Mouse (Mus musculus): ENCODE data around the gene Miga2. TPM values are rescaled to one million over a fixed set of nuclear protein-coding genes. Genes with fewer than 3 reads are reported as not detected.
A peak's percentile ranks its signal among the peaks of the same experiment; 100 is the strongest.

Miga2 gene
- total RNA-seq, 1 experiment from 2014 or later = 83.5 TPM

DNA sequence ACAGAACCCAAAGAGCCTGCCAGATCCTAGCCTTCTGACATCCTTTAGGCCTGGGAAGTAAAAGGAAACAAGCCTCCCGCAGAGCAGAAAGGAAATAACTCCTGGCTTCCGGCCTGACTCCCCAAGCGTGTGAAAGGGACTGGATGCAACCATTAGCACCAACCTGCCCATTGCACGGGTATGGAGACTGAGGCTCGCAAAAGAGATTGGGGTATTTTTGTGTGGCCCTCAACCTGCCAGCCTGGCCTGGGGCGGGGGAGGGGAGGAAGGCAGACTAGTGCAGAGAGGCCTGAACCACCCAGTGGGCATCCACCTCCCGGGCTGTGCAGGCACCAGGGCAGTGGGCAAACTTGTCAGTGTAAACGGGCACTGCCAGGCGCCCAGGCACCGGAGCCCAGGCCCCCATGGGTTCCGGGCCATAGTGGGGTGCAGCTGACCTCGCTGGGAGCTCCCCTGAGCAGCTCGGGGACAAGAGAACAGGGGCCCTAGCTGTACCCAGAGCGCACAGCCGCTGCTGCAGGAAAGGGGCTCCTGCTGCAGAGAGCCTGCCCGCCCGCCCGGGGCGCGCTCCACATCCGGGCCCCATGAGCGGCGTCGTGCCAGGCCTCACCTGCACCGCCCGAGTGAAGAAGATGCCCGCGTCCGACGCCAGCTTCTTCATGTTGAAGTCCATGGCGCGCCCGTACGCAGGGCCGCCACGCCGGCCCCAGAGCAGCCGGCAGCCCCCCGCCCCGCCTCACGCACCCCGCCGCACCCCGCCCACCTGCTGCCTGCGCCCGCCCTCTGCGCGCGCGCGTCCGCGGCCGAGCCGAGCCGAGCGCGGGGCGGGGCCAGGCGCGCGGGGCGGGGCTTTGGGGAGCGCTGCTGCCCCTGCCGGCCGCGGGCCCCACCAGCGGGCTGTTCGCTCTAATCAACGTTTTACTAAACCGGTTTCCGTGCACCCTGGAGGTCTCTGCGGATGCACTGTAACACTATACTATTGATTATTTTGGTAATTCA is 5.2 kb upstream of the Miga2 start, which contains the start of gene Sh3glb2:
Sh3glb2 (minus strand) TSS at position 805 of the 999 bp plus-strand sequence.
- peak; percentile 93 for DNase-seq

DNA sequence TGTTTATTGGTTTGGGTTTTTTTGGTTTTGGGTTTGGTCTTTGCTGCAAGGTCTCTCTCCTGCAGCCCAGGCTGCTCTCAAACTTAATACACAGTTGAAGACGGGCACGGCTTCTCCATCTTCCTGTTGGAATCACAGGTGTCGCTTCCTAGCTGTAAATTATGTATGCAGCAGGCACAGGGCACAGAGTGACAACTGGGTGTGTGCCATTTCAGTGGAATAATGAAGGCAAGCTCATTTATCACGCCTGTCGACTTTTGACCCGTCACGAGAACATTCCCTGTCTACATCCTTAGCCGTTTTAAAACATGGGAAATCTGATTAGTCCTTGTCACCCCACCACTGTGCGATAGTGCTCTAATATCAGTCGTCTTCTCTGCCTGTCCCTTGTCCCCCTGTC is 3.4 kb upstream of the Miga2 start:
- no peak for DNase-seq

DNA sequence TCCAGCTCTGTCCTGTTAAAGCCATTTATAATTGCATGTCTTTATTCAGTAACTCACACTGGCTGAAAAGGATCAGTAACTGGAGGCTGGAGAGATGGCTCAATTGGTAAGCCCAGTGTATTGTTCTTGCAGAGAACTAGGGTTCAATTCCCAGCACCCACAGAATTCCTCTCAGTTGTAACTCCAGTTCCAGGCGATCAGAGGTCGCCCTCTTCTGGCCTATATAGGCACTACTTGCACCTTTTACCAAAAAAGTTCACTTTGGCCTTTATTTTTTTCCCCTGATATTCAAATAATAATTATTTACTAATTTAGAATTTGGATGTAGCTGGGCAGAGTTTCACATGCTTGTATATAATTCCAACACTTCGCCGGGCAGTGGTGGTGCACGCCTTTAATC is 1.2 kb upstream of the Miga2 start:
- DNase-seq = no peak

DNA sequence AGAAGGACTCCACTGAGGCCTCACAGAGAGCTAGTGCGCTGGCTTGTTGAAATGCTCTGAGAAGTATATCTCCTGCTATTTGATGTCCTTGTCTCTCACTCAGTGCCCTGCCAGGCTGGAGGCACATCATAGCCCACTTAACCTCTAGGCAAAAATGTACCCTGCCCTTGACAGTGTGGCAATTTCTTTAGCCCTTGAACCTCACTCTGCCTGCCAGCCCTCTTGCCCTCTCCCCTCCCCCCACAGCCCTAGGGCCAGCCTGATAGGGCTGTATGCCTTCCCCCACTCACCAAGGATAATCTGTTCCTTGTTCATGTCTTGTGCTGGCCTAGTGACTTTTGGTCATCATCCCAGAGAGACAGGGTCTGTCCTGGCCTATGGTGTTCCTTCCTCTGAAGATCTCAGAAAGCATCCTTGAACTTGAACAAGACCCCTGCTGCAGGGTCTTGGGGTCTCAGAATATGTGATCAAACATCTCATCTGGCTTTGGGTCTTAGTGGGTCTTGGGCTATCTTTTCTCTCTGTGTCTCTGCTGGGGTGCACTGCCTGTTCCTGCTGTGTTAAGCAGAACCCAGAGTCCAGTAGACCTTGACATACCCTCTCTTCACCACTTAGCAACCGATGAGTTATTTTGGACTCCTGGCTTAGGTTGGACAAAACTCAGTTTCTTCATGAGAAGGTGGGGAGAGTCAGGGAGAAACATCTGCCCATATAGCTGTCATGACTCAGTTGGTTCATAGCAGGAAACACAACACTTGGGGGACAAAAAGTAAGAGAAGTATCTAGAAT is 1.4 kb downstream of the Miga2 start:
- no peak for DNase-seq

GRCm38 (mm10) chr2:30366203-30366602 is 2.2 kb downstream of the Miga2 start:
- no peak for DNase-seq

- no peak for DNase-seq
Observed at GRCm38 (mm10) chr2:30371544-30371943, 7.5 kb downstream of the Miga2 start.

- no peak for DNase-seq
Observed at GRCm38 (mm10) chr2:30372726-30373125, 8.7 kb downstream of the Miga2 start.

DNA sequence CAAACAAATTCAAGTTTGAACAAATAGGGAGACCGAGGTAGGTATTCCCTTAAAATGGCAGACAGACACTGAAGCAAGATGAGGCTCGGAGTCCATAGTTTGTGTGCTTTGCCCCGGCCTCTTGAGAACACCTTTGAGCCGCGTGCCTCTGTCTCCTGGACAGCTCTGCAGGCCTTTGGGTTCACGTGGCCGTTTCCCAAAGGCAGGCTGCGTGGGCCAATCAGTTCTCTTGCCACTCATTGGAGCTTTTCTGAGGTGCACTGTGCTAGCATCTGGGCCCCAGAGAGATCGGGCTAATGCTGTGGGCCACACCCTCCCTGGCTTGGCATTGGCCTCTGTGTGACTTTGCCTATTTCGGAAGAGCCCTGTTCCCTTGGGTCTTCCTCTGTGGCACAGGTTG is 11.9 kb downstream of the Miga2 start:
- DNase-seq = no peak

GRCm38 (mm10) chr2:30377721-30378120 is 13.7 kb downstream of the Miga2 start:
- DNase-seq = no peak

DNA sequence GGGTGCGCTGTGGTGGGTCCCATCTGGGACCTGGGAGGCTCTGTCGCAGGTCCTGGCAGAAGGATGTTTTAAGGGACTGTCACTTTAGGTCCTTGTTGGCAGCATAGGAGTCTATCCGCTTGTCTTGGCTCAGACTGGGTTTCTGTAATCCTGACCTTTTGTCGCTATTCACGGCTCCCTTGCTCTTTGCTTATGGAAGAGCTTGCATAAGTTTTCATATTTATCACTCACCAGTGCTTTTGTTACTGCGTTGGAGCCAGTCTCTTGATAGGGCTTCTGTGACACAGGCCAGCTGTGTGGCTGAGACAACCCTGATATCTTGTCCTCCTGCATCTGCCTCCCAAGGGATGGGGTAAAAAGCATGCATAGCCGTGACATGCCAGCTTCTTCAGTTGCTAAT is 15.3 kb downstream of the Miga2 start:
- DNase-seq = no peak

DNA sequence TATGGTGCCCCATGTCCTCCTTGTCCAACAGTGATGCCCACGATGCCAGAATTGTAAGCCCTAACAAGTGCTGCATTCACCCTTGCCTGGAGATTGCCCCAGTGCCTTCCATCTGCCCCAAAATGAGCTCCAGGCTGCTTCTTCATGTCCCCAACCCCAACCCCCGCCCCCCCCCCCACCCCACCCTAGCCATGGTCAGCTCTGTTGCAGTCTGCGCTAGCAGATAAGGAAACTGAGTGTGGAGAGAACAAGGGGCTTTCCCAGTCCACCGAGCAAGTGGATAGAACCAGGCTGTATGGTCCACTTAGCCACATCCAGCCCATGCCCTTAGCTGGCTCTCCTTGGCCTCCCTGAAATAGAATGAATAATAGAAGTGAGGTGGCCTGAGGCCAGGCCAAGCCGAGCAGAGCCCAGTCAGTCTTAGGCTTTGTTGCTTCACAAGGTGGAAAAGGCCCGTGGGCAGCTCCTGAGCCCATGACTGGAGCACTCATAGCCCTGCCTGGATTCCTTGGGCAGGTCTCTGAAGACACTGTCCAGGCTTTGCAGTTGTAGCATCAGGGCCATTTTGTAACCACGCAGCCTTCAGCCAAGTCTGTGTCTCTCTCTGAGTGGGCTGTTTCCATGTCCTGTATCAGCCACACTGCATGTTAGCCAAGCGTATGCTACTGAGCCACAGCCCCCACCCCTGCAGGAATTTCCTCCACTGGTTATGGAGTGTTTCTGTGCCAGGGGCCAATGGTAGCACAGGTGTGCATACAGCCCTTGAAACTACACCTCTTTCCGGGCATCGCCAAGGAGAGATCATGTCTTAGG is 16.7 kb downstream of the Miga2 start:
- no peak for DNase-seq

GRCm38 (mm10) chr2:30381377-30381725 is 17.3 kb downstream of the Miga2 start:
- DNase-seq = no peak

- DNase-seq = no peak
Observed at GRCm38 (mm10) chr2:30384814-30385213, 20.8 kb downstream of the Miga2 start.

- no peak for DNase-seq
Observed at GRCm38 (mm10) chr2:30385591-30385990, 21.6 kb downstream of the Miga2 start.

DNA sequence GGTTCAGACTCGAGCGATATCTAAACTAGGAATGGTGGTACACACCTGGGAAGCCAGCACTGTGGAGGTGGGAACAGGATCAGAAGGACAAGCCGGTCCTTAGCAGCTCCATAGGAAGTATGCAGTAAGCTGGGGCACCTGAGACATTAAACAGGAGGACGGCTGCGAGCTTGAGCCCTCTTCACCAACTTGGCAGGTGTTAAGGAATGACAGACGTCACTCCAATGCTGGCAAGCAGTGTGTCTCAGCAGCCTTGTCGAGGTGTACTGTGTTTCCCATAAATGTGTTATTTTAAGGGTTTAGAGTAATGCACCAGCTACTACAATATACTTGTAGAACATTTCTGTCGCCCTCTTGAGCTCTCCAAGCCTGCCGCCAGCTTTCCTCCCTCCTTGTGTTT is 22.9 kb downstream of the Miga2 start:
- no peak for DNase-seq

- DNase-seq = no peak
Observed at GRCm38 (mm10) chr2:30389000-30389399, 25.0 kb downstream of the Miga2 start.

DNA sequence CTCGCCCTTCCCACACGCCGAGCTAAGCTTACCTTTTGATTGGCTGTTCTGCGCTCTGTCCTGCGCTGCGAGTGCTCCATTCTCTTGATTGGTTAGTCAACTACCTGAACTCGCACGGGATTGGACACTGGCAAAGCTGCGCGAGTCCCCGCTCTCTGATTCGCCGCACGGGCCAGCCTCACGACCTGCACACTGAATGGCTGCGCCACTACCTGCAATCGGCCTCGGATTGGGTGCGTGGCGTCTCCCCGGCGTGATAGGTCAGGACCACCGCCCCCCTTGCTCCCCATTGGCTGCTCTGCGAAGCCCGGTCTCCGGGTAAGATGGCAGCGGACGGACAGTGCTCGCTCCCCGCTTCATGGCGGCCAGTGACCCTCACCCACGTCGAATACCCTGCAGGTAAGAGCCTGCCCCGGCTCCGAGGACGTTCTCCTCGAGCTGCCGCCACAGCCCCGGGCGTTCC is 28.1 kb downstream of the Miga2 start, which contains the start of gene Dolpp1:
Dolpp1 (plus strand) TSS at position 141 of the 463 bp plus-strand sequence.
- DNase-seq = peak; percentile 97

- peak; percentile 76 for DNase-seq
Observed at GRCm38 (mm10) chr2:30392577-30393369, 28.7 kb downstream of the Miga2 start.

GRCm38 (mm10) chr2:30393370-30393656 is 29.3 kb downstream of the Miga2 start:
- no peak for DNase-seq

DNA sequence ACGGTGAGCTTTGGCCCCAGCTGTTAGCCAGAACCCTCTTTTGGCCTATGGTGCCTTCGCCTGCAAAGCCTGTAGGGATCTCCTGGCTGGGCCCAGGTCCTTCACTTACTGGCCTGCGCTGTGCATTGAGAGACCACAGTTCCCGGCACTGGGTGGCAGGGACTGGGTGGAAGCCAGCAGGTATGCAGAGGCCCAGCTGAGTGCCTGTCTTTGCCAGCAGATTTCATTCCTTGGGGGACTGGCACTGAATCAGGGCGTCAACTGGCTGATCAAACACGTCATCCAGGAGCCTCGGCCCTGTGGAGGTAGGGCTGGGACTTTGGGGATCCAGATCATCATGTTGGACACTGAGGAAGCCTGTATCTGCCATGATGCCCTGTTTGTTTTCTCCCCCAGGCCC is 31.7 kb downstream of the Miga2 start:
- no peak for DNase-seq

- no peak for DNase-seq
Observed at GRCm38 (mm10) chr2:30396246-30396645, 32.2 kb downstream of the Miga2 start.

Measured in adrenal gland, postnatal 25 days (tissue).